Mouse (Mus musculus): ENCODE results near the gene Scyl1. TPM values are rescaled to one million over a fixed set of nuclear protein-coding genes. Genes with fewer than 3 reads are reported as not detected.

Scyl1 gene
- polyA plus RNA-seq, 1 experiment from 2014 or later, result 62.1 TPM

GRCm38 (mm10) chr19:5728631-5729443, 42.4 kb downstream of the Scyl1 start:
- Histone ChIP-seq H3K36me3 (ENCODE audit: control insufficient read depth, insufficient read depth) (peaks cover 3% of the 10 kb centered on the region; the same call in 1 of the 2 replicates), H3K9ac (ENCODE audit: low read length) (peak overlapping the region; percentile 98), H3K4me2 (ENCODE audit: low read depth, low read length) (peak overlapping the region; percentile 97), H3K27me3 (ENCODE audit: control insufficient read depth, insufficient read depth, low read length) (no peaks in the 10 kb centered on the region), H3K27ac (ENCODE audit: low read length) (peak overlapping the region; percentile 92), H3K4me1 (ENCODE audit: control insufficient read depth, insufficient read depth, low read length) (peaks cover 41% of the 10 kb centered on the region), H3K4me3 (ENCODE audit: low read length) (peak overlapping the region; percentile 93), H3K9me3 (replicated peaks; ENCODE audit: control insufficient read depth, low read length) (no peaks in the 10 kb centered on the region)
- WGBS, result 5% methylated on average over 37 of the region's 37 CpGs
- ATAC-seq (replicated peaks; ENCODE audit: extremely low read depth, insufficient read depth, low FRiP score), result no peak; the same call in 1 of the 2 replicates

GRCm38 (mm10) chr19:5727701-5728100, 43.5 kb downstream of the Scyl1 start:
- WGBS, result 3% methylated on average over 14 of the region's 14 CpGs
- H3K9me3 ChIP-seq (replicated peaks; ENCODE audit: control insufficient read depth, low read length), result no peaks in the 10 kb centered on the region
- peaks cover 8% of the 10 kb centered on the region for H3K36me3 ChIP-seq (ENCODE audit: control insufficient read depth, insufficient read depth)
- H3K9ac ChIP-seq (ENCODE audit: low read length), result peak overlapping the region; percentile 98
- ATAC-seq (replicated peaks; ENCODE audit: extremely low read depth, insufficient read depth, low FRiP score), result no peak
- peaks cover 46% of the 10 kb centered on the region for H3K4me1 ChIP-seq (ENCODE audit: control insufficient read depth, insufficient read depth, low read length)
- H3K27me3 ChIP-seq (ENCODE audit: control insufficient read depth, insufficient read depth, low read length), result no peaks in the 10 kb centered on the region
- H3K4me3 ChIP-seq (ENCODE audit: low read length), result peak overlapping the region; percentile 93
- H3K4me2 ChIP-seq (ENCODE audit: low read depth, low read length), result peak overlapping the region; percentile 97
- H3K27ac ChIP-seq (ENCODE audit: low read length), result peak overlapping the region; percentile 92

GRCm38 (mm10) chr19:5726961-5727578, 44.1 kb downstream of the Scyl1 start:
- Histone ChIP-seq H3K9me3 (replicated peaks; ENCODE audit: control insufficient read depth, low read length) (no peaks in the 10 kb centered on the region), H3K4me2 (ENCODE audit: low read depth, low read length) (peak overlapping the region; percentile 97), H3K36me3 (ENCODE audit: control insufficient read depth, insufficient read depth) (peaks cover 12% of the 10 kb centered on the region), H3K27me3 (ENCODE audit: control insufficient read depth, insufficient read depth, low read length) (no peaks in the 10 kb centered on the region), H3K27ac (ENCODE audit: low read length) (peak overlapping the region; percentile 92), H3K4me3 (ENCODE audit: low read length) (peak overlapping the region; percentile 93), H3K4me1 (ENCODE audit: control insufficient read depth, insufficient read depth, low read length) (peaks cover 46% of the 10 kb centered on the region), H3K9ac (ENCODE audit: low read length) (peak overlapping the region; percentile 51)
- no peak for ATAC-seq (replicated peaks; ENCODE audit: extremely low read depth, insufficient read depth, low FRiP score)
- WGBS, result 59% methylated on average over 15 of the region's 15 CpGs

GRCm38 (mm10) chr19:5725767-5726515, 45.3 kb downstream of the Scyl1 start, which contains the start of gene Ehbp1l1:
Gene Ehbp1l1 (minus strand): TSS chr19:5726317.
- H3K27me3 ChIP-seq (ENCODE audit: control insufficient read depth, insufficient read depth, low read length), result no peaks in the 10 kb centered on the region
- peaks cover 22% of the 10 kb centered on the region for H3K36me3 ChIP-seq (ENCODE audit: control insufficient read depth, insufficient read depth)
- H3K9me3 ChIP-seq (replicated peaks; ENCODE audit: control insufficient read depth, low read length), result no peaks in the 10 kb centered on the region
- peak within 1 kb of the TSS; percentile 96 for H3K27ac ChIP-seq (ENCODE audit: low read length)
- peak; percentile 15; the same call in 1 of the 2 replicates for ATAC-seq (replicated peaks; ENCODE audit: extremely low read depth, insufficient read depth, low FRiP score)
- peaks cover 43% of the 10 kb centered on the region for H3K4me1 ChIP-seq (ENCODE audit: control insufficient read depth, insufficient read depth, low read length)
- H3K9ac ChIP-seq (ENCODE audit: low read length), result peak within 1 kb of the TSS; percentile 93
- peak within 1 kb of the TSS; percentile 93 for H3K4me3 ChIP-seq (ENCODE audit: low read length)
- WGBS, result 2% methylated on average over 47 of the region's 49 CpGs
- H3K4me2 ChIP-seq (ENCODE audit: low read depth, low read length), result peak within 1 kb of the TSS; percentile 97

GRCm38 (mm10) chr19:5725029-5725707, 46.1 kb downstream of the Scyl1 start:
- peak; percentile 86 for ATAC-seq (replicated peaks; ENCODE audit: extremely low read depth, insufficient read depth, low FRiP score)
- Histone ChIP-seq H3K27me3 (ENCODE audit: control insufficient read depth, insufficient read depth, low read length) (no peaks in the 10 kb centered on the region), H3K36me3 (ENCODE audit: control insufficient read depth, insufficient read depth) (peaks cover 27% of the 10 kb centered on the region), H3K4me1 (ENCODE audit: control insufficient read depth, insufficient read depth, low read length) (peaks cover 39% of the 10 kb centered on the region), H3K9me3 (replicated peaks; ENCODE audit: control insufficient read depth, low read length) (no peaks in the 10 kb centered on the region), H3K4me3 (ENCODE audit: low read length) (peak overlapping the region; percentile 84), H3K9ac (ENCODE audit: low read length) (peak overlapping the region; percentile 93), H3K4me2 (ENCODE audit: low read depth, low read length) (peak overlapping the region; percentile 97), H3K27ac (ENCODE audit: low read length) (peak overlapping the region; percentile 96)
- 20% methylated on average over 12 of the region's 12 CpGs for WGBS

GRCm38 (mm10) chr19:5724549-5724941, 46.7 kb downstream of the Scyl1 start:
- peak overlapping the region; percentile 93 for H3K9ac ChIP-seq (ENCODE audit: low read length)
- H3K4me1 ChIP-seq (ENCODE audit: control insufficient read depth, insufficient read depth, low read length), result peaks cover 35% of the 10 kb centered on the region
- peaks cover 33% of the 10 kb centered on the region for H3K36me3 ChIP-seq (ENCODE audit: control insufficient read depth, insufficient read depth)
- peak overlapping the region; percentile 84 for H3K4me3 ChIP-seq (ENCODE audit: low read length)
- H3K4me2 ChIP-seq (ENCODE audit: low read depth, low read length), result peak overlapping the region; percentile 97
- peak overlapping the region; percentile 96 for H3K27ac ChIP-seq (ENCODE audit: low read length)
- ATAC-seq (replicated peaks; ENCODE audit: extremely low read depth, insufficient read depth, low FRiP score), result peak; percentile 23
- no peaks in the 10 kb centered on the region for H3K27me3 ChIP-seq (ENCODE audit: control insufficient read depth, insufficient read depth, low read length)
- no peaks in the 10 kb centered on the region for H3K9me3 ChIP-seq (replicated peaks; ENCODE audit: control insufficient read depth, low read length)
- WGBS, result 25% methylated on average over 7 of the region's 7 CpGs

GRCm38 (mm10) chr19:5723934-5724548, 47.2 kb downstream of the Scyl1 start:
- H3K4me2 ChIP-seq (ENCODE audit: low read depth, low read length), result peak overlapping the region; percentile 97
- H3K4me1 ChIP-seq (ENCODE audit: control insufficient read depth, insufficient read depth, low read length), result peaks cover 35% of the 10 kb centered on the region
- peak overlapping the region; percentile 96 for H3K27ac ChIP-seq (ENCODE audit: low read length)
- peaks cover 38% of the 10 kb centered on the region for H3K36me3 ChIP-seq (ENCODE audit: control insufficient read depth, insufficient read depth)
- no peaks in the 10 kb centered on the region for H3K27me3 ChIP-seq (ENCODE audit: control insufficient read depth, insufficient read depth, low read length)
- H3K9ac ChIP-seq (ENCODE audit: low read length), result peak overlapping the region; percentile 93
- no peaks in the 10 kb centered on the region for H3K9me3 ChIP-seq (replicated peaks; ENCODE audit: control insufficient read depth, low read length)
- H3K4me3 ChIP-seq (ENCODE audit: low read length), result peak overlapping the region; percentile 84
- ATAC-seq (replicated peaks; ENCODE audit: extremely low read depth, insufficient read depth, low FRiP score), result no peak
- 40% methylated on average over 4 of the region's 4 CpGs for WGBS

- 0 out of 2 replicates have a peak overlapping the region, but pooled peaks have one; percentile 4 for H3K9ac ChIP-seq (ENCODE audit: low read length)
- no peaks in the 10 kb centered on the region for H3K27me3 ChIP-seq (ENCODE audit: control insufficient read depth, insufficient read depth, low read length)
- 86% methylated on average over 7 of the region's 7 CpGs for WGBS
- no peak overlapping the region for H3K4me2 ChIP-seq (ENCODE audit: low read depth, low read length)
- peaks cover 45% of the 10 kb centered on the region for H3K36me3 ChIP-seq (ENCODE audit: control insufficient read depth, insufficient read depth)
- no peaks in the 10 kb centered on the region for H3K9me3 ChIP-seq (replicated peaks; ENCODE audit: control insufficient read depth, low read length)
- ATAC-seq (replicated peaks; ENCODE audit: extremely low read depth, insufficient read depth, low FRiP score), result no peak
- H3K4me3 ChIP-seq (ENCODE audit: low read length), result no peak overlapping the region
- H3K27ac ChIP-seq (ENCODE audit: low read length), result no peak overlapping the region
- H3K4me1 ChIP-seq (ENCODE audit: control insufficient read depth, insufficient read depth, low read length), result peaks cover 26% of the 10 kb centered on the region
Observed at GRCm38 (mm10) chr19:5722848-5723425, 48.3 kb downstream of the Scyl1 start.
